Mouse (Mus musculus) CH12.LX (cell line): ENCODE measurements around the gene Ccdc57. TPM values are rescaled to one million over a fixed set of nuclear protein-coding genes. Genes with fewer than 3 reads are reported as not detected.

ENCODE experiments used
- DNase-seq: peaks from one replicate; pipeline ENCODE4 v3.0.0-alpha.2; 2013; ENCODE audit errors: extremely low read depth
- H3K27ac ChIP-seq: 2 replicates; pipeline ENCODE4 v1.5.1; 2012; ENCODE audit warnings: low read depth, mild to moderate bottlenecking, control low read depth, moderate library complexity; ENCODE audit not compliant: insufficient read depth
- H3K27me3 ChIP-seq: replicated peaks from 2 replicates; pipeline ENCODE3; 2012; ENCODE audit warnings: inconsistent platforms
- H3K36me3 ChIP-seq, 2 experiments: replicated peaks in 1 of 2; 2 replicates each; pipeline versions ENCODE3 to v1.6.1; 2012; ENCODE audit warnings: inconsistent platforms in 1 of 2, low read length in 1 of 2, mild to moderate bottlenecking in 1 of 2, mixed read lengths in 1 of 2, moderate library complexity in 1 of 2; ENCODE audit not compliant: control insufficient read depth in 1 of 2, insufficient read depth in 1 of 2
- H3K4me1 ChIP-seq, 2 experiments: 2 replicates each; pipeline ENCODE4 v1.6.1; 2012; ENCODE audit warnings: inconsistent platforms in 1 of 2, moderate library complexity in 1 of 2; ENCODE audit not compliant: insufficient read depth in 2 of 2, control insufficient read depth in 1 of 2
- H3K4me2 ChIP-seq: 2 replicates; pipeline ENCODE4 v1.6.1; 2012; ENCODE audit warnings: low read depth, mild to moderate bottlenecking, control low read depth; ENCODE audit not compliant: poor library complexity, insufficient read depth, severe bottlenecking
- H3K4me3 ChIP-seq, 3 experiments: fragments of 150-350 bp in 1 of 3; sonication (generic) in 1 of 3; replicated peaks in 1 of 3; 2 replicates each; pipeline versions ENCODE3 to v1.5.1; 2011 to 2012; ENCODE audit warnings: low read depth in 2 of 3, low read length in 2 of 3, mild to moderate bottlenecking in 2 of 3, moderate library complexity in 2 of 3, control low read depth in 1 of 3, improper control_type of control experiment in 1 of 3, inconsistent platforms in 1 of 3, mixed read lengths in 1 of 3; ENCODE audit not compliant: poor library complexity in 1 of 3
- H3K79me2 ChIP-seq: replicated peaks from 2 replicates; pipeline ENCODE4 v1.6.1; 2012; ENCODE audit warnings: mild to moderate bottlenecking, moderate library complexity; ENCODE audit not compliant: control insufficient read depth, poor library complexity, insufficient read depth, severe bottlenecking; ENCODE audit errors: extremely low read depth
- H3K9ac ChIP-seq: 2 replicates; pipeline ENCODE4 v1.6.1; 2012; ENCODE audit warnings: low read depth, mild to moderate bottlenecking, control low read depth, moderate library complexity; ENCODE audit not compliant: insufficient read depth
- H3K9me3 ChIP-seq: replicated peaks from 2 replicates; pipeline ENCODE3; 2012; ENCODE audit warnings: low read length, inconsistent platforms, mixed read lengths
- CHD1 ChIP-seq: IDR thresholded peaks from 2 replicates; pipeline ENCODE4 v1.6.1; 2012; ENCODE audit warnings: low read depth, low read length, improper control_type of control experiment, inconsistent platforms
- HCFC1 ChIP-seq: IDR thresholded peaks from 2 replicates; pipeline ENCODE4 v1.6.1; 2012; ENCODE audit warnings: low read depth, mild to moderate bottlenecking, inconsistent platforms, low read length, improper control_type of control experiment
- KAT2A ChIP-seq: IDR thresholded peaks from 2 replicates; pipeline ENCODE4 v1.6.1; 2012; ENCODE audit warnings: low read length, improper control_type of control experiment, inconsistent platforms; ENCODE audit not compliant: insufficient replicate concordance
- MAFK ChIP-seq: IDR thresholded peaks from 2 replicates; pipeline ENCODE4 v1.6.1; 2011; ENCODE audit warnings: low read length, improper control_type of control experiment; ENCODE audit not compliant: insufficient replicate concordance
- MAZ ChIP-seq: IDR thresholded peaks from 2 replicates; pipeline ENCODE4 v1.6.1; 2012; ENCODE audit warnings: low read depth, mild to moderate bottlenecking, inconsistent platforms, low read length, improper control_type of control experiment, moderate library complexity
- MEF2A ChIP-seq: IDR thresholded peaks from 2 replicates; pipeline ENCODE4 v1.6.1; 2014; ENCODE audit warnings: low read depth, mild to moderate bottlenecking, inconsistent platforms, low read length, improper control_type of control experiment, borderline replicate concordance
- MYC ChIP-seq: IDR thresholded peaks from 2 replicates; pipeline ENCODE4 v1.6.1; 2011; ENCODE audit warnings: low read depth, mild to moderate bottlenecking, improper control_type of control experiment, low read length
- NELFE ChIP-seq: IDR thresholded peaks from 2 replicates; pipeline ENCODE4 v1.6.1; 2011; ENCODE audit warnings: low read depth, low read length, improper control_type of control experiment
- NRF1 ChIP-seq: IDR thresholded peaks from 2 replicates; pipeline ENCODE4 v1.6.1; 2014; ENCODE audit warnings: low read depth, mild to moderate bottlenecking, inconsistent platforms, low read length, improper control_type of control experiment, moderate library complexity
- POLR2A ChIP-seq: IDR thresholded peaks from 2 replicates; pipeline ENCODE4 v1.6.1; 2011; ENCODE audit warnings: low read depth, mild to moderate bottlenecking, improper control_type of control experiment, low read length
- POLR2AphosphoS2 ChIP-seq: IDR thresholded peaks from 2 replicates; pipeline ENCODE4 v1.6.1; 2011; ENCODE audit warnings: low read depth, low read length, improper control_type of control experiment
- RCOR1 ChIP-seq: conservative IDR thresholded peaks from 2 replicates; pipeline ENCODE4 v1.6.1; 2012; ENCODE audit warnings: low read depth, mild to moderate bottlenecking, inconsistent platforms, low read length, improper control_type of control experiment
- SMC3 ChIP-seq: IDR thresholded peaks from 2 replicates; pipeline ENCODE4 v1.6.1; 2011; ENCODE audit warnings: low read depth, low read length, improper control_type of control experiment
- UBTF ChIP-seq: IDR thresholded peaks from 2 replicates; pipeline ENCODE4 v1.6.1; 2012; ENCODE audit warnings: low read depth, mild to moderate bottlenecking, inconsistent platforms, low read length, improper control_type of control experiment, moderate library complexity
- USF1 ChIP-seq: IDR thresholded peaks from 2 replicates; pipeline ENCODE4 v1.6.1; 2014; ENCODE audit warnings: low read depth, mild to moderate bottlenecking, inconsistent platforms, low read length, improper control_type of control experiment
- USF2 ChIP-seq: conservative IDR thresholded peaks from 2 replicates; pipeline ENCODE4 v1.6.1; 2011; ENCODE audit warnings: low read depth, low read length, improper control_type of control experiment
- ZMIZ1 ChIP-seq: IDR thresholded peaks from 2 replicates; pipeline ENCODE4 v1.6.1; 2012; ENCODE audit warnings: low read depth, mild to moderate bottlenecking, inconsistent platforms, low read length, improper control_type of control experiment
- dilution Hi-C: fragments of 300-500 bp; cut with MboI; formaldehyde crosslinking; loops from 2 replicates; pipeline ENCODE4 v1.14.3; 2020; ENCODE audit warnings: low sequenced_read_pairs; ENCODE audit not compliant: extremely low pct_unique_long_range_greater_than_20kb, extremely low pct_ligation_motif_present
- in situ Hi-C: fragments of 300-500 bp; cut with MboI; formaldehyde crosslinking; loops from 3 replicates; pipeline ENCODE4 v1.14.3; 2019; ENCODE audit warnings: low sequenced_read_pairs, low pct_ligation_motif_present, low pct_unique_long_range_greater_than_20kb, mixed read lengths
- polyA plus RNA-seq: library from polyadenylated mRNA; unstranded; fragments of >175 nt; gene quantifications from 2 replicates; pipeline ENCODE4 v1.2.1, GENCODE M21; 2012; ENCODE audit warnings: low read depth; ENCODE audit not compliant: insufficient read length
- total RNA-seq, 2 experiments: library from RNA; depleted of rRNA; stranded (reverse); fragments of 300-350 nt in 1 of 2; fragments of >200 nt in 1 of 2; gene quantifications; 2 replicates each; pipeline ENCODE4 v1.2.3; 2012 to 2014

The Ccdc57 gene
- total and polyA plus RNA-seq, 3 experiments = 2.3 to 6.0 (median 5.4) TPM

DNA sequence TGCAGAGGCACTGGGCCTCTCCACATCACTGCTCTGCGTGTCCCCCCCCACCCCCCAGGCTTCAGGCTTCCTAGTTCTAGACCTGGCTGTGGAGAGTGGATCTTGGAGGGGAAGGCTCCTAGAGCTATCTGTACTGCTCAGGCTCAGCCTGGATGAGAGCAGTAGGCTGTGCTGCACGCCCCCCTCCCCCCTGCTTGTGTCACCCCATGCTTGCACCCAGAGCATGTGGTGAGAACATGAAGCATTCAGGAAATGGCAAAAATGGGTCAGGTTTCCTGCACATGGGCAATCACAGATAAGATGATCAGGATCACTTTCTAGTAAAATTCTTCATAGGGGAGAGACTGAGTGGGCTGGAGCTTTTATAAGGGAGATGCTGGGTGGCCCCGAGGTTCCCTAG, 26.9 kb upstream of the Ccdc57 start:
- dilution Hi-C loops (no loop called here), in situ Hi-C loops (no loop called here)
- no peak for TF ChIP-seq USF2
- TF ChIP-seq POLR2A = peak; percentile 21; the same call in 1 of the 2 replicates
- Histone ChIP-seq H3K27ac (no peak overlapping the region), H3K4me2 (no peak overlapping the region), H3K36me3 (peaks cover 81 to 100% of the 10 kb centered on the region in 2 experiments), H3K4me1 (no peaks in the 10 kb centered on the region), H3K9me3 (no peaks in the 10 kb centered on the region), H3K9ac (no peak overlapping the region), H3K27me3 (no peaks in the 10 kb centered on the region), H3K4me3 (no peak overlapping the region), H3K79me2 (no peaks in the 10 kb centered on the region)
- DNase-seq = no peak

- Histone ChIP-seq H3K27me3 (no peaks in the 10 kb centered on the region), H3K9ac (no peak overlapping the region), H3K4me3 (no peak overlapping the region), H3K9me3 (no peaks in the 10 kb centered on the region), H3K79me2 (no peaks in the 10 kb centered on the region), H3K36me3 (peaks cover 78 to 100% of the 10 kb centered on the region in 2 experiments), H3K27ac (no peak overlapping the region), H3K4me2 (no peak overlapping the region), H3K4me1 (no peaks in the 10 kb centered on the region)
- dilution Hi-C loops (no loop called here), in situ Hi-C loops (no loop called here)
- DNase-seq = no peak
- TF ChIP-seq MAFK (no peak), RCOR1 (no peak), SMC3 (no peak), NELFE (no peak), NRF1 (no peak), CHD1 (no peak), POLR2AphosphoS2 (no peak), KAT2A (no peak), ZMIZ1 (no peak), MEF2A (no peak), MYC (no peak), HCFC1 (no peak), UBTF (no peak), MAZ (no peak), USF1 (no peak)
Measured at GRCm38 (mm10) chr11:120959066-120959465, 26.4 kb upstream of the Ccdc57 start.
